Mouse (Mus musculus) CH12.LX (cell line): Measurements from ENCODE around the gene Tgfbr1. TPM values are rescaled to one million over a fixed set of nuclear protein-coding genes. Genes with fewer than 3 reads are reported as not detected.

Source experiments
- DNase-seq: peaks from one replicate; pipeline ENCODE4 v3.0.0-alpha.2; 2013; ENCODE audit errors: extremely low read depth
- H3K27ac ChIP-seq: 2 replicates; pipeline ENCODE4 v1.5.1; 2012; ENCODE audit warnings: low read depth, mild to moderate bottlenecking, control low read depth, moderate library complexity; ENCODE audit not compliant: insufficient read depth
- H3K27me3 ChIP-seq: replicated peaks from 2 replicates; pipeline ENCODE3; 2012; ENCODE audit warnings: inconsistent platforms
- H3K36me3 ChIP-seq, 2 experiments: replicated peaks in 1 of 2; 2 replicates each; pipeline versions ENCODE3 to v1.6.1; 2012; ENCODE audit warnings: inconsistent platforms in 1 of 2, low read length in 1 of 2, mild to moderate bottlenecking in 1 of 2, mixed read lengths in 1 of 2, moderate library complexity in 1 of 2; ENCODE audit not compliant: control insufficient read depth in 1 of 2, insufficient read depth in 1 of 2
- H3K4me1 ChIP-seq, 2 experiments: 2 replicates each; pipeline ENCODE4 v1.6.1; 2012; ENCODE audit warnings: inconsistent platforms in 1 of 2, moderate library complexity in 1 of 2; ENCODE audit not compliant: insufficient read depth in 2 of 2, control insufficient read depth in 1 of 2
- H3K4me2 ChIP-seq: 2 replicates; pipeline ENCODE4 v1.6.1; 2012; ENCODE audit warnings: low read depth, mild to moderate bottlenecking, control low read depth; ENCODE audit not compliant: poor library complexity, insufficient read depth, severe bottlenecking
- H3K4me3 ChIP-seq, 3 experiments: fragments of 150-350 bp in 1 of 3; sonication (generic) in 1 of 3; replicated peaks in 1 of 3; 2 replicates each; pipeline versions ENCODE3 to v1.5.1; 2011 to 2012; ENCODE audit warnings: low read depth in 2 of 3, low read length in 2 of 3, mild to moderate bottlenecking in 2 of 3, moderate library complexity in 2 of 3, control low read depth in 1 of 3, improper control_type of control experiment in 1 of 3, inconsistent platforms in 1 of 3, mixed read lengths in 1 of 3; ENCODE audit not compliant: poor library complexity in 1 of 3
- H3K79me2 ChIP-seq: replicated peaks from 2 replicates; pipeline ENCODE4 v1.6.1; 2012; ENCODE audit warnings: mild to moderate bottlenecking, moderate library complexity; ENCODE audit not compliant: control insufficient read depth, poor library complexity, insufficient read depth, severe bottlenecking; ENCODE audit errors: extremely low read depth
- H3K9ac ChIP-seq: 2 replicates; pipeline ENCODE4 v1.6.1; 2012; ENCODE audit warnings: low read depth, mild to moderate bottlenecking, control low read depth, moderate library complexity; ENCODE audit not compliant: insufficient read depth
- H3K9me3 ChIP-seq: replicated peaks from 2 replicates; pipeline ENCODE3; 2012; ENCODE audit warnings: low read length, inconsistent platforms, mixed read lengths
- BHLHE40 ChIP-seq: IDR thresholded peaks from 2 replicates; pipeline ENCODE4 v1.6.1; 2011; ENCODE audit warnings: mild to moderate bottlenecking, low read depth, low read length, improper control_type of control experiment
- CTCF ChIP-seq, 2 experiments: IDR thresholded peaks in 1 of 2; conservative IDR thresholded peaks in 1 of 2; 2 replicates each; pipeline ENCODE4 v1.5.1; 2011 to 2012; ENCODE audit warnings: low read depth in 2 of 2, low read length in 2 of 2, improper control_type of control experiment in 1 of 2, inconsistent platforms in 1 of 2, mild to moderate bottlenecking in 1 of 2, moderate library complexity in 1 of 2
- E2F4 ChIP-seq: IDR thresholded peaks from 2 replicates; pipeline ENCODE4 v1.6.1; 2011; ENCODE audit warnings: low read depth, low read length, improper control_type of control experiment; ENCODE audit not compliant: insufficient replicate concordance
- ELF1 ChIP-seq: IDR thresholded peaks from 2 replicates; pipeline ENCODE4 v1.6.1; 2014; ENCODE audit warnings: low read depth, mild to moderate bottlenecking, inconsistent platforms, low read length, improper control_type of control experiment
- ETS1 ChIP-seq: conservative IDR thresholded peaks from 2 replicates; pipeline ENCODE4 v1.6.1; 2012; ENCODE audit warnings: low read depth, mild to moderate bottlenecking, inconsistent platforms, low read length, improper control_type of control experiment, moderate library complexity
- GABPA ChIP-seq: IDR thresholded peaks from 2 replicates; pipeline ENCODE4 v1.6.1; 2012; ENCODE audit warnings: low read depth, low read length, improper control_type of control experiment, inconsistent platforms; ENCODE audit not compliant: insufficient replicate concordance
- HCFC1 ChIP-seq: IDR thresholded peaks from 2 replicates; pipeline ENCODE4 v1.6.1; 2012; ENCODE audit warnings: low read depth, mild to moderate bottlenecking, inconsistent platforms, low read length, improper control_type of control experiment
- JUN ChIP-seq: IDR thresholded peaks from 2 replicates; pipeline ENCODE4 v1.6.1; 2011; ENCODE audit warnings: low read depth, mild to moderate bottlenecking, low read length, improper control_type of control experiment, moderate library complexity; ENCODE audit not compliant: insufficient read depth
- JUND ChIP-seq: conservative IDR thresholded peaks from 2 replicates; pipeline ENCODE4 v1.6.1; 2011; ENCODE audit warnings: low read depth, low read length, improper control_type of control experiment
- KAT2A ChIP-seq: IDR thresholded peaks from 2 replicates; pipeline ENCODE4 v1.6.1; 2012; ENCODE audit warnings: low read length, improper control_type of control experiment, inconsistent platforms; ENCODE audit not compliant: insufficient replicate concordance
- MAFK ChIP-seq: IDR thresholded peaks from 2 replicates; pipeline ENCODE4 v1.6.1; 2011; ENCODE audit warnings: low read length, improper control_type of control experiment; ENCODE audit not compliant: insufficient replicate concordance
- MAZ ChIP-seq: IDR thresholded peaks from 2 replicates; pipeline ENCODE4 v1.6.1; 2012; ENCODE audit warnings: low read depth, mild to moderate bottlenecking, inconsistent platforms, low read length, improper control_type of control experiment, moderate library complexity
- MEF2A ChIP-seq: IDR thresholded peaks from 2 replicates; pipeline ENCODE4 v1.6.1; 2014; ENCODE audit warnings: low read depth, mild to moderate bottlenecking, inconsistent platforms, low read length, improper control_type of control experiment, borderline replicate concordance
- MYC ChIP-seq: IDR thresholded peaks from 2 replicates; pipeline ENCODE4 v1.6.1; 2011; ENCODE audit warnings: low read depth, mild to moderate bottlenecking, improper control_type of control experiment, low read length
- NELFE ChIP-seq: IDR thresholded peaks from 2 replicates; pipeline ENCODE4 v1.6.1; 2011; ENCODE audit warnings: low read depth, low read length, improper control_type of control experiment
- POLR2A ChIP-seq: IDR thresholded peaks from 2 replicates; pipeline ENCODE4 v1.6.1; 2011; ENCODE audit warnings: low read depth, mild to moderate bottlenecking, improper control_type of control experiment, low read length
- POLR2AphosphoS2 ChIP-seq: IDR thresholded peaks from 2 replicates; pipeline ENCODE4 v1.6.1; 2011; ENCODE audit warnings: low read depth, low read length, improper control_type of control experiment
- RCOR1 ChIP-seq: conservative IDR thresholded peaks from 2 replicates; pipeline ENCODE4 v1.6.1; 2012; ENCODE audit warnings: low read depth, mild to moderate bottlenecking, inconsistent platforms, low read length, improper control_type of control experiment
- TBP ChIP-seq: conservative IDR thresholded peaks from 2 replicates; pipeline ENCODE4 v1.6.1; 2011; ENCODE audit warnings: low read depth, low read length, improper control_type of control experiment
- TCF12 ChIP-seq: IDR thresholded peaks from 2 replicates; pipeline ENCODE4 v1.6.1; 2014; ENCODE audit warnings: low read depth, mild to moderate bottlenecking, inconsistent platforms, low read length, improper control_type of control experiment
- UBTF ChIP-seq: IDR thresholded peaks from 2 replicates; pipeline ENCODE4 v1.6.1; 2012; ENCODE audit warnings: low read depth, mild to moderate bottlenecking, inconsistent platforms, low read length, improper control_type of control experiment, moderate library complexity
- USF1 ChIP-seq: IDR thresholded peaks from 2 replicates; pipeline ENCODE4 v1.6.1; 2014; ENCODE audit warnings: low read depth, mild to moderate bottlenecking, inconsistent platforms, low read length, improper control_type of control experiment
- USF2 ChIP-seq: conservative IDR thresholded peaks from 2 replicates; pipeline ENCODE4 v1.6.1; 2011; ENCODE audit warnings: low read depth, low read length, improper control_type of control experiment
- ZC3H11A ChIP-seq: IDR thresholded peaks from 2 replicates; pipeline ENCODE4 v1.6.1; 2012; ENCODE audit warnings: low read depth, mild to moderate bottlenecking, inconsistent platforms, low read length, improper control_type of control experiment
- ZKSCAN1 ChIP-seq: IDR thresholded peaks from 2 replicates; pipeline ENCODE4 v1.6.1; 2012; ENCODE audit warnings: low read depth, inconsistent platforms, low read length, improper control_type of control experiment, borderline replicate concordance
- ZMIZ1 ChIP-seq: IDR thresholded peaks from 2 replicates; pipeline ENCODE4 v1.6.1; 2012; ENCODE audit warnings: low read depth, mild to moderate bottlenecking, inconsistent platforms, low read length, improper control_type of control experiment
- ZNF384 ChIP-seq: IDR thresholded peaks from 2 replicates; pipeline ENCODE4 v1.6.1; 2012; ENCODE audit warnings: low read depth, low read length, improper control_type of control experiment, inconsistent platforms
- dilution Hi-C: fragments of 300-500 bp; cut with MboI; formaldehyde crosslinking; loops from 2 replicates; pipeline ENCODE4 v1.14.3; 2020; ENCODE audit warnings: low sequenced_read_pairs; ENCODE audit not compliant: extremely low pct_unique_long_range_greater_than_20kb, extremely low pct_ligation_motif_present
- in situ Hi-C: fragments of 300-500 bp; cut with MboI; formaldehyde crosslinking; loops from 3 replicates; pipeline ENCODE4 v1.14.3; 2019; ENCODE audit warnings: low sequenced_read_pairs, low pct_ligation_motif_present, low pct_unique_long_range_greater_than_20kb, mixed read lengths
- polyA plus RNA-seq: library from polyadenylated mRNA; unstranded; fragments of >175 nt; gene quantifications from 2 replicates; pipeline ENCODE4 v1.2.1, GENCODE M21; 2012; ENCODE audit warnings: low read depth; ENCODE audit not compliant: insufficient read length
- total RNA-seq, 2 experiments: library from RNA; depleted of rRNA; stranded (reverse); fragments of 300-350 nt in 1 of 2; fragments of >200 nt in 1 of 2; gene quantifications; 2 replicates each; pipeline ENCODE4 v1.2.3; 2012 to 2014

Tgfbr1 gene
- total and polyA plus RNA-seq, 3 experiments, result 3.4 to 8.7 (median 7.0) TPM

- Histone ChIP-seq H3K4me3 (no peak overlapping the region), H3K9ac (no peak overlapping the region), H3K4me2 (no peak overlapping the region), H3K4me1 (no peaks in the 10 kb centered on the region), H3K27ac (no peak overlapping the region), H3K27me3 (no peaks in the 10 kb centered on the region)
- no peak for DNase-seq
- no peak for TF ChIP-seq TCF12
- no peak for TF ChIP-seq POLR2AphosphoS2
- TF ChIP-seq GABPA, result no peak
- TF ChIP-seq JUN, result no peak
- no peak for TF ChIP-seq ELF1
- TF ChIP-seq ZC3H11A, result no peak
- no peak for TF ChIP-seq HCFC1
- no peak for TF ChIP-seq MAFK
- no peak for TF ChIP-seq USF2
- no peak for TF ChIP-seq POLR2A
- TF ChIP-seq, all 38 proteins: peak for 0
- dilution Hi-C loops, result no loop called here
- H3K36me3 ChIP-seq, result peaks cover 0 to 34% of the 10 kb centered on the region in 2 experiments
- in situ Hi-C loops, result no loop called here
- H3K79me2 ChIP-seq, result no peaks in the 10 kb centered on the region
- no peaks in the 10 kb centered on the region for H3K9me3 ChIP-seq
Measured at GRCm38 (mm10) chr4:47407161-47407560, 54.1 kb downstream of the Tgfbr1 start.

- DNase-seq, result no peak
- dilution Hi-C loops, result no loop called here
- H3K36me3 ChIP-seq, result peaks cover 0 to 5% of the 10 kb centered on the region in 2 experiments
- H3K9ac ChIP-seq, result no peak overlapping the region
- no peak overlapping the region for H3K27ac ChIP-seq
- no peaks in the 10 kb centered on the region for H3K9me3 ChIP-seq
- TF ChIP-seq UBTF (no peak), ETS1 (no peak), KAT2A (no peak), MYC (no peak), MEF2A (no peak), ZKSCAN1 (no peak), NELFE (no peak), GABPA (no peak), ZMIZ1 (no peak), CTCF (conservative IDR thresholded peaks at IDR 0.05 in 1 of 2, IDR thresholded peaks at IDR 0.05 in 1 of 2; ENCODE audit: low read depth in 2 of 2, low read length in 2 of 2) (no peak), HCFC1 (no peak), RCOR1 (no peak), MAZ (no peak), ZNF384 (no peak), BHLHE40 (no peak), POLR2A (no peak), E2F4 (no peak), JUND (no peak), USF1 (no peak), TBP (no peak)
- TF ChIP-seq, all 38 proteins: peak for 0
- Histone ChIP-seq H3K4me2 (no peak overlapping the region), H3K27me3 (no peaks in the 10 kb centered on the region), H3K4me3 (no peak overlapping the region), H3K79me2 (no peaks in the 10 kb centered on the region), H3K4me1 (peaks cover 0 to 8% of the 10 kb centered on the region in 2 experiments; a peak in 2 of 4 replicates)
- in situ Hi-C loops, result no loop called here
Measured at GRCm38 (mm10) chr4:47417871-47418270, 64.8 kb downstream of the Tgfbr1 start.
